Mouse (Mus musculus) midbrain, embryonic 16.5 days (tissue): ENCODE data around the gene Aatk. TPM values are rescaled to one million over a fixed set of nuclear protein-coding genes. Genes with fewer than 3 reads are reported as not detected.

Experiments
- ATAC-seq: fragments of 200-750 bp; cut with Nextera tagmentation; 2 replicates; pipeline ENCODE4 v1.8.0; 2017; ENCODE audit warnings: moderate TSS enrichment
- H3K27ac ChIP-seq: fragments of 300-500 bp; sonication (generic); 2 replicates; pipeline ENCODE4 v1.5.1; 2014; ENCODE audit warnings: mild to moderate bottlenecking, low read length, mixed read lengths
- H3K27me3 ChIP-seq: fragments of 300-500 bp; sonication (generic); 2 replicates; pipeline ENCODE4 v1.6.1; 2014; ENCODE audit warnings: low read depth, low read length, mixed read lengths; ENCODE audit not compliant: control insufficient read depth, insufficient read depth
- H3K36me3 ChIP-seq: fragments of 300-500 bp; sonication (generic); 2 replicates; pipeline ENCODE4 v1.6.1; 2014; ENCODE audit warnings: mild to moderate bottlenecking, low read length, moderate library complexity, mixed read lengths; ENCODE audit not compliant: control insufficient read depth, insufficient read depth
- H3K4me1 ChIP-seq: fragments of 300-500 bp; sonication (generic); 2 replicates; pipeline ENCODE4 v1.6.1; 2014; ENCODE audit warnings: mild to moderate bottlenecking, low read length, mixed read lengths; ENCODE audit not compliant: control insufficient read depth, insufficient read depth
- H3K4me2 ChIP-seq: fragments of 300-500 bp; sonication (generic); 2 replicates; pipeline ENCODE4 v1.6.1; 2014; ENCODE audit warnings: mild to moderate bottlenecking, low read length, mixed read lengths
- H3K4me3 ChIP-seq: fragments of 300-500 bp; sonication (generic); 2 replicates; pipeline ENCODE4 v1.5.1; 2014; ENCODE audit warnings: low read depth, mild to moderate bottlenecking, low read length, moderate library complexity, mixed read lengths
- H3K9ac ChIP-seq: fragments of 300-500 bp; sonication (generic); 2 replicates; pipeline ENCODE4 v1.6.1; 2014; ENCODE audit warnings: low read depth, low read length, mixed read lengths
- H3K9me3 ChIP-seq: fragments of 300-500 bp; sonication (generic); replicated peaks from 2 replicates; pipeline ENCODE4 v1.6.1; 2014; ENCODE audit warnings: mild to moderate bottlenecking, low read length, mixed read lengths; ENCODE audit not compliant: control insufficient read depth, poor library complexity, severe bottlenecking
- WGBS: fragments of 180-500 bp; shearing (Covaris S2); extraction: QIAGEN DNeasy Blood & Tissue Kit; methylation state at CpG from one replicate; pipeline ENCODE4 v1.1.7; 2014; 5-methylcytosine and 5-hydroxymethylcytosine counted together
- polyA plus RNA-seq: library from polyadenylated mRNA; unstranded; fragments of >200 nt; fragmentation: Nextera tagmentation; extraction: Ambion mirVana; gene quantifications from 2 replicates; pipeline ENCODE4 v1.2.1, GENCODE M21; 2015

Gene Aatk
- polyA plus RNA-seq, 1 experiment from 2014 or later = 46.5 TPM

DNA sequence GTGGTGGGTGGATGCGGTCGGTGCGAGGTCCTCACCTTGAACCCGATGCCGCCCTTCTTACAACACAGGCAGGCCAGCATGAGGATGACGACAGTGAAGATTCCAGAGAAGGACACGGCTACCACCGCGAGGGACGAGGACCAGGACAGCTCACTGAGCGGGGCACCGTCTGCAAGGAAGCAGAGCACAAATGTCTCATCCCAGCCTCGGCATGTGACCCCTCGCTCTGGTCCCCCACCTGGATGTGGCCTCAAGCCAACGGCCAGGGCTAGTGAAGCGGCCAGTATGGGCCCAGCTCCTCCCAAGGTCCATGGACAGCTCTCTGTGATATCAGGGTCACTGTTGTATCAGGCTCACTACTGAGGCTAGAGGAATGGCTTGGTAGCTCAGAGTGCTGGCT is 25.6 kb downstream of the Aatk start:
- Histone ChIP-seq H3K4me3 (no peak overlapping the region), H3K9me3 (no peaks in the 10 kb centered on the region), H3K4me1 (peaks cover 22% of the 10 kb centered on the region), H3K9ac (no peak overlapping the region), H3K27me3 (no peaks in the 10 kb centered on the region), H3K36me3 (0 out of 2 replicates have a peak, but pooled peaks cover 3% of the 10 kb centered on the region), H3K4me2 (no peak overlapping the region), H3K27ac (no peak overlapping the region)
- 94% methylated on average over 16 of the region's 16 CpGs for WGBS
- ATAC-seq = no peak

DNA sequence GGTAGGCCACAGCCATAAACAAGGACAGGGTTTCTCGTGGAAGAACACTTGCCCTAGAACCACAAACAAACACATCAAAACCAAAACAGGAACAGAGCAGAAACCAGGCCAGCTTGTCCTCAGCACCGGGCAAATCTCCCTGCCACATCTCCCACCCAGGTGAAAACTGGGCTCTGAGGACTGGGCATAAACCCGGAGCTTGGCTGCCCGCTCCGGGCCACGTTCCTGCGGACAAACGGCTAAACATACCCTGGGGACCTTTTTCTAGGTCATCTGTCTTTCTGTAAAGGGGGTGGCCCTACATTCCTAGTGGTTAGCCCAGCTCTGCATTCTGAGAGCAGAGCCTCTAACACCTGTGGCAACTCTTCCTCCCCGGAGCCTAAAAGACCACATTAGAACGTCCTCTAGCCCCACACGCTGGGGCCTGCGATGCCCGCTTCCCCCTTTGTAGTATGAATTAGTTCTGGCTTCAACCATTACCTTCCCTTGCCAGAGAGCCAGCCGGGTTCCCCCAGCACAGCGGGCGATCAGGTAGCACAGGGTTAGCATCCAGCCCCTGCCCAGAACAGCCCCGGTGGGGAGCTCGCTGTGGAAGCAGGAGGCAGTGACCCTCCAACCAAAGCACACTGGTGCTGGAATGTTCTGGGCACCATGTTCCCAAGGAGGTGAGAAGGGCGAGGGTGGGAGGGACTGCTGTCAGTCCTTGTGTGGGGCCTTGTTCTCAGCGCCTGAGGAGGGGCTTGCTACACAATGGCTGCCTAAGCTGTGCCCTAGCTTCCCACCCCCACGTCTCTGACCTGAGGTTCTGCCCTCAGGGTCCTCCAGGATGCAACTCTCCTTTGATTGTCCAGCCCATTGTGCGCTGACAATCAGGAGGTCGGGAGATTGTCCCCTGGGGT is 27.2 kb downstream of the Aatk start:
- WGBS = 47% methylated on average over 23 of the region's 23 CpGs
- no peak for ATAC-seq
- H3K4me2 ChIP-seq = no peak overlapping the region

GRCm38 (mm10) chr11:120017011-120017410 is 30.0 kb downstream of the Aatk start:
- no peaks in the 10 kb centered on the region for H3K27me3 ChIP-seq
- WGBS = 79% methylated on average over 8 of the region's 8 CpGs

More for the DNA sequence above, 27.2 kb downstream of the Aatk start:
- H3K4me1 ChIP-seq = peaks cover 22% of the 10 kb centered on the region
- H3K27ac ChIP-seq = no peak overlapping the region
- H3K36me3 ChIP-seq = peaks cover 9% of the 10 kb centered on the region
- H3K9me3 ChIP-seq = no peaks in the 10 kb centered on the region
- no peaks in the 10 kb centered on the region for H3K27me3 ChIP-seq
- 0 out of 2 replicates have a peak overlapping the region, but pooled peaks have one; percentile 2 for H3K9ac ChIP-seq
- H3K4me3 ChIP-seq = no peak overlapping the region

DNA sequence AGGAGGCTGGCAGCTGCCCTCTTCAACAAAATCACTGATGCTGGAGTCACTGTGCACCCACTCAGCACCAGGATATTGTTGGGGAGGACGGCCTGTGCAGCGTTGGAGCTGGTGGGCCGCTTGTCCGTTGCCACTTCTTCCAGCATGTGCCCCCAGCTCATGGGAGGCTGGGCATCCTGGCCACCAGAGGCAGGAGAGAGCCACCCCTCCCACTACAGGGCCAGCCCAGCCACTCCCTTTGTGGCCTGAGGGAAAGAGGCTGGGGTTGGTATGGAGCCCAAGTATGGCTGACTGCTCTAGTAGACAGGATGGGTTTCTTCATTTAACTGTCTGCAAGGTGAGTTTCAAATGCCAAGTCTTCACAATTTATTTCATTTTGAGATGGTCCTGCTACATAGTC is 32.2 kb downstream of the Aatk start:
- no peak overlapping the region for H3K9ac ChIP-seq
- no peak overlapping the region for H3K4me2 ChIP-seq
- 92% methylated on average over 4 of the region's 4 CpGs for WGBS
- no peaks in the 10 kb centered on the region for H3K9me3 ChIP-seq
- no peak overlapping the region for H3K27ac ChIP-seq
- no peaks in the 10 kb centered on the region for H3K27me3 ChIP-seq
- ATAC-seq = no peak
- no peak overlapping the region for H3K4me3 ChIP-seq
- H3K4me1 ChIP-seq = peaks cover 7% of the 10 kb centered on the region; the same call in 1 of the 2 replicates
- peaks cover 20% of the 10 kb centered on the region for H3K36me3 ChIP-seq

More at GRCm38 (mm10) chr11:120017011-120017410, 30.0 kb downstream of the Aatk start:
- Histone ChIP-seq H3K27ac (no peak overlapping the region), H3K4me2 (no peak overlapping the region), H3K4me1 (peaks cover 7% of the 10 kb centered on the region; the same call in 1 of the 2 replicates), H3K36me3 (peaks cover 17% of the 10 kb centered on the region), H3K9me3 (no peaks in the 10 kb centered on the region), H3K4me3 (no peak overlapping the region), H3K9ac (no peak overlapping the region)
- ATAC-seq = no peak

GRCm38 (mm10) chr11:120013174-120013711 is 33.7 kb downstream of the Aatk start:
- Histone ChIP-seq H3K27me3 (no peaks in the 10 kb centered on the region), H3K9ac (peak overlapping the region; percentile 32), H3K36me3 (peaks cover 22% of the 10 kb centered on the region), H3K4me1 (peaks cover 7% of the 10 kb centered on the region; the same call in 1 of the 2 replicates), H3K9me3 (no peaks in the 10 kb centered on the region), H3K27ac (peak overlapping the region; percentile 6; the same call in 1 of the 2 replicates), H3K4me2 (peak overlapping the region; percentile 22), H3K4me3 (peak overlapping the region; percentile 11; the same call in 1 of the 2 replicates)
- ATAC-seq = peak; percentile 66; the same call in 1 of the 2 replicates
- WGBS = 16% methylated on average over 21 of the region's 21 CpGs

- no peak overlapping the region for H3K4me3 ChIP-seq
- WGBS = 71% methylated on average over 13 of the region's 13 CpGs
- no peaks in the 10 kb centered on the region for H3K27me3 ChIP-seq
- H3K9ac ChIP-seq = peak overlapping the region; percentile 10; the same call in 1 of the 2 replicates
- peaks cover 22% of the 10 kb centered on the region for H3K36me3 ChIP-seq
- no peak overlapping the region for H3K27ac ChIP-seq
- H3K9me3 ChIP-seq = no peaks in the 10 kb centered on the region
- ATAC-seq = peak; percentile 2; the same call in 1 of the 2 replicates
- H3K4me2 ChIP-seq = no peak overlapping the region
- peaks cover 7% of the 10 kb centered on the region; the same call in 1 of the 2 replicates for H3K4me1 ChIP-seq
Observed at GRCm38 (mm10) chr11:120012702-120013101, 34.3 kb downstream of the Aatk start.

DNA sequence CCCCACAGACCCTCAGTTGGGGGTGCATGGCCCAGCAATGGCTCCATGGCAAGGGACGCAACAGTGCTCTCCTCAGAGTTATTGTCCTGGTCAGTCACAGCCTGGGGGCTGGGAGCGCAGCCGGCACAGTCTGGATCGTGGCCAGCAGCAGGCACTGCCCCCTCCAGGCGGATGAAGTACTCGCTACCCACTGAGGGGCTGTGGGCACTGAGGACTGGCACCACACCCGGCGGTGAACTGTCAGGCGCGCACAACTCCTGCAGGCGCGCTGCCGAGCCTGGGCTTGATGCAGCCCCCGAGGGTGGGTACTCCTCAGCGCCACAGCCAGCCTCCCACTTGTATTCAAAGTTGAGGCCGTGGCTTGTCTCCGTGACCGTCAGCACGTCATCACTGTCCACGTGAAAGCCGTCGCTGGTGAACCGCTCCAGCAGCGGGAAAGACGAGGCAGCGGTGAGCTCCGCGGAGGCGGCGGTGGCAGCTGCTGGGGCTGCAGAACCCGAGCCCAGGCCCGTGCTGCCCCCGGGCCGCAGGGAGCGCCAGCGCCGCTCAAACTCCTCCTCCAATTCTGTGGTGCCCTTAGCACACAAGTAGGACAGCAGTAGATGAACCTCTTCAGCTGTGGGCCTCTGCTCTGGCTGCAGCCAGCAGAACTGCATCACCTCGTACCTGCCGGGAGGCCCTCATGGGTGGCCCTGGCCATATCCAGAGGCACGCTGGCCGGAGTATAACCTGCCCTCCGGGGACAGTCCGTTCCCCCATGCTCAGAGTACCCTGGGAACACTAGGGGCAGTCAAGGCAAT is 35.0 kb downstream of the Aatk start:
- Histone ChIP-seq H3K4me3 (no peak overlapping the region), H3K27me3 (no peaks in the 10 kb centered on the region), H3K27ac (no peak overlapping the region), H3K4me2 (no peak overlapping the region), H3K9ac (peak overlapping the region; percentile 14; the same call in 1 of the 2 replicates), H3K36me3 (peaks cover 22% of the 10 kb centered on the region), H3K4me1 (peaks cover 7% of the 10 kb centered on the region; the same call in 1 of the 2 replicates), H3K9me3 (no peaks in the 10 kb centered on the region)
- peak; percentile 40 for ATAC-seq
- WGBS = 50% methylated on average over 43 of the region's 43 CpGs

- ATAC-seq = no peak
- peaks cover 7% of the 10 kb centered on the region; the same call in 1 of the 2 replicates for H3K4me1 ChIP-seq
- no peaks in the 10 kb centered on the region for H3K27me3 ChIP-seq
- H3K9me3 ChIP-seq = no peaks in the 10 kb centered on the region
- H3K4me2 ChIP-seq = no peak overlapping the region
- H3K36me3 ChIP-seq = peaks cover 22% of the 10 kb centered on the region
- no peak overlapping the region for H3K4me3 ChIP-seq
- WGBS = 74% methylated on average over 11 of the region's 11 CpGs
- H3K9ac ChIP-seq = 0 out of 2 replicates have a peak overlapping the region, but pooled peaks have one; percentile 4
- no peak overlapping the region for H3K27ac ChIP-seq
Observed at GRCm38 (mm10) chr11:120011114-120011760, 35.7 kb downstream of the Aatk start.
